Mouse (Mus musculus) stomach, postnatal 0 days (tissue): ENCODE measurements at regions not wholly inside any gene's neighbourhood (a gene's known extent, or its start where the extent isn't known, plus 50 kb on each side); places are given as distances from the start of the nearest gene placed in this dataset.

ENCODE experiments used
- CTCF ChIP-seq: IDR thresholded peaks from 2 replicates; pipeline ENCODE4 v1.5.1; 2016; ENCODE audit warnings: antibody characterized with exemption, low read depth, mild to moderate bottlenecking, moderate library complexity
- EP300 ChIP-seq: optimal IDR thresholded peaks from 2 replicates; pipeline ENCODE3; 2016; ENCODE audit warnings: antibody characterized with exemption

DNA sequence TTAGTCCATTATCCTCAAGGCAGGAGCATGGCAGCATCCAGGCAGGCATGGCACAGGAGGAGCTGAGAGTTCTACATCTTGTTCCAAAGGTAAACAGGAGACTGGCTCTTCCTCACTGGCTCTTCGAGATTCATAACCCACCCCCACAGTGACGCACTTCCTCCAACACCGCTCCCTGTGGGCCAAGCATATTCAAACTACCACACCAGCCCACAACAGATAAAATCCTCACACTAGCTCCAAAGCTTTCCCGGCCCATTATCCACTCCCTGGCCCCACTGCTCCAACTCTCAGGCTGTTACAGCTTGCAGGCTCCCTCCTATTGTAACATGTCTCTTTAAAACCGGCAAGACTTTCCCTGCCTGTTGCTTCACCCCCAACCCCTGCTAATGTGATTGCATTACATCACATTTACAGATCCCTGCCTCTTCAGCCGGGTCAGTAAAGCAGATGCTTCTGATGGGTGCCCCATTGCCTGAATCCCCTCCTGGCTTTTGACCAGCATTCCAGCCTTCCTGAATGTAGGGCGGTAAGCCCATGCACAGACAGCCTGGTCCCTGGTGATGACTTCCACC is 113.0 kb upstream of the Ipo5 start:
- TF ChIP-seq CTCF (no peak), EP300 (no peak)
